Mouse (Mus musculus): ENCODE measurements around the gene Eif3i. TPM values are rescaled to one million over a fixed set of nuclear protein-coding genes. Genes with fewer than 3 reads are reported as not detected.
A peak's percentile ranks its signal among the peaks of the same experiment; 100 is the strongest.

Gene Eif3i
- polyA plus RNA-seq, 1 experiment: 204 TPM

DNA sequence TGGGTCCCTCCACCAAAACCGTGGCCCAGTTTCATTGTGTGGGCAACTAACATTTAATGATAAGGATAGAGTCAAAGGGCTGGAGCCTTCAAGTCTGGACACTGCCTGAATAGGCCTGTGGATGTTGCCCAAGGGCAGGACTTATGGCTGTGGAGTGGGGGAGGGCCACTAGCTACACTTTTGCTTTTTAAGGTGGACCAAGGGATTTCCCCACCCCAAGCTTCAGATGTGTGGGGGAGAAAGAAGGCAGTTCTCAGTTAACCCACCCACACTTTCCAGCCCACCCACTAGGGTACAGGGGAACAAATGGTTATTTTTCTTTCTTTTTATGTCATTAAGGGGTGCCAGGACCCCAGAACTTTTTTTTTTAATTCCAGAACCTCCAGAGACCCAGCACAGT lies 16.1 kb downstream of the Eif3i start:
- Histone ChIP-seq H3K4me3 (ENCODE audit: control insufficient read depth, low read depth, low read length) (no peak overlapping the region), H3K27ac (ENCODE audit: control insufficient read depth, insufficient read depth, low read depth, low read length) (no peak overlapping the region), H3K36me3 (ENCODE audit: control insufficient read depth, insufficient read depth, low read length) (no peaks in the 10 kb centered on the region), H3K4me1 (ENCODE audit: control insufficient read depth, insufficient read depth, low read length) (peaks cover 2% of the 10 kb centered on the region; the same call in 1 of the 2 replicates), H3K27me3 (ENCODE audit: control insufficient read depth, insufficient read depth, low read length) (no peaks in the 10 kb centered on the region)
- no peak for TF ChIP-seq CTCF (IDR thresholded peaks at IDR 0.05; ENCODE audit: control insufficient read depth, insufficient read depth, insufficient replicate concordance, low read depth, low read length)
- TF ChIP-seq POLR2A (IDR thresholded peaks at IDR 0.05; ENCODE audit: control insufficient read depth, low read depth, low read length): no peak

DNA sequence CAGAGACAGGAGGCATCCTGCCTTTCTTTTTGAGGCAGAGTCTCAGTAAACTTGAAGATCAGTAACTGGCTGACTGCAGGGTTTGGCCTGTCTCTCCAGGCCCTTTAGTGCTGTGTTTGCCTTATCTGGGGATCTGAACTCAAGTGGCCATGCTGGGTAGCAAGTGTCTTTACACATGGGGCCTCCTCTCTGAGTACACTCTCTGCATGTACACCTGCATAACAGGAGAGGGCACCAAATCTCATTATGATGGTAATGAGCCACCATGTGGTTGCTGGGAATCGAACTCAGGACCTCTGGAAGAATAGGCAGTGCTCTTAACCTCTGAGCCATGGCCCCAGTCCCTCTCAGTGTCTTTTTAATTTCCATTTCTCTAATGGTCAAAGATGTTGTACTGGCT lies 18.2 kb downstream of the Eif3i start:
- Histone ChIP-seq H3K36me3 (ENCODE audit: control insufficient read depth, insufficient read depth, low read length) (no peaks in the 10 kb centered on the region), H3K27me3 (ENCODE audit: control insufficient read depth, insufficient read depth, low read length) (no peaks in the 10 kb centered on the region), H3K27ac (ENCODE audit: control insufficient read depth, insufficient read depth, low read depth, low read length) (no peak overlapping the region), H3K4me1 (ENCODE audit: control insufficient read depth, insufficient read depth, low read length) (peaks cover 2% of the 10 kb centered on the region; the same call in 1 of the 2 replicates), H3K4me3 (ENCODE audit: control insufficient read depth, low read depth, low read length) (no peak overlapping the region)
- TF ChIP-seq POLR2A (IDR thresholded peaks at IDR 0.05; ENCODE audit: control insufficient read depth, low read depth, low read length) (no peak), CTCF (IDR thresholded peaks at IDR 0.05; ENCODE audit: control insufficient read depth, insufficient read depth, insufficient replicate concordance, low read depth, low read length) (no peak)

DNA sequence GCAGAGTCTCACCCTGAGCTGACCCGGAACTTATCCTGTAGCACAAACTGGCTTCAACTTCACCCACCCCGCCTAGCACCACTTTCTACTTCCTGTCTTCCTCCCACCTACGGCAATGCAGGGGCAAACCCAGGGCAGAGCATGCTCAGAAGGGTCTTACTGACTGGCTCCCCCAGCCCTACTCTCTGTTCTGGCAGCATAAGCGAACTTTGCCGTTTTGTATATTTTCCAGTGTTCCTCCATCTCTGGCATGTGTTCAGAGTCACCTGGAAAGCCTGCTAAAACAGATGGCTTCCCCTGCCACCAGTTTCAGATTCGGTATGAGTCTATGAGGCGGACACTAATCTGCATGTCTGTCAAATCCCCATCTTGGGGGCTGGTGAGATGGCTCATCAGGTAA lies 20.1 kb downstream of the Eif3i start:
- no peaks in the 10 kb centered on the region for H3K36me3 ChIP-seq (ENCODE audit: control insufficient read depth, insufficient read depth, low read length)

GRCm38 (mm10) chr4:129578466-129578865 lies 22.0 kb downstream of the Eif3i start, which contains the start of gene Fam167b:
Fam167b (minus strand) TSS chr4:129578549.
- no peaks in the 10 kb centered on the region for H3K27me3 ChIP-seq (ENCODE audit: control insufficient read depth, insufficient read depth, low read length)
- TF ChIP-seq POLR2A (IDR thresholded peaks at IDR 0.05; ENCODE audit: control insufficient read depth, low read depth, low read length): no peak
- no peak for TF ChIP-seq CTCF (IDR thresholded peaks at IDR 0.05; ENCODE audit: control insufficient read depth, insufficient read depth, insufficient replicate concordance, low read depth, low read length)
- no peak within 1 kb of the TSS for H3K4me3 ChIP-seq (ENCODE audit: control insufficient read depth, low read depth, low read length)
- H3K27ac ChIP-seq (ENCODE audit: control insufficient read depth, insufficient read depth, low read depth, low read length): no peak within 1 kb of the TSS
- H3K36me3 ChIP-seq (ENCODE audit: control insufficient read depth, insufficient read depth, low read length): no peaks in the 10 kb centered on the region
- H3K4me1 ChIP-seq (ENCODE audit: control insufficient read depth, insufficient read depth, low read length): peaks cover 3% of the 10 kb centered on the region

More for the DNA sequence above, 20.1 kb downstream of the Eif3i start:
- Histone ChIP-seq H3K27me3 (ENCODE audit: control insufficient read depth, insufficient read depth, low read length) (no peaks in the 10 kb centered on the region), H3K27ac (ENCODE audit: control insufficient read depth, insufficient read depth, low read depth, low read length) (no peak overlapping the region), H3K4me1 (ENCODE audit: control insufficient read depth, insufficient read depth, low read length) (peaks cover 3% of the 10 kb centered on the region), H3K4me3 (ENCODE audit: control insufficient read depth, low read depth, low read length) (no peak overlapping the region)
- TF ChIP-seq CTCF (IDR thresholded peaks at IDR 0.05; ENCODE audit: control insufficient read depth, insufficient read depth, insufficient replicate concordance, low read depth, low read length) (no peak), POLR2A (IDR thresholded peaks at IDR 0.05; ENCODE audit: control insufficient read depth, low read depth, low read length) (no peak)

DNA sequence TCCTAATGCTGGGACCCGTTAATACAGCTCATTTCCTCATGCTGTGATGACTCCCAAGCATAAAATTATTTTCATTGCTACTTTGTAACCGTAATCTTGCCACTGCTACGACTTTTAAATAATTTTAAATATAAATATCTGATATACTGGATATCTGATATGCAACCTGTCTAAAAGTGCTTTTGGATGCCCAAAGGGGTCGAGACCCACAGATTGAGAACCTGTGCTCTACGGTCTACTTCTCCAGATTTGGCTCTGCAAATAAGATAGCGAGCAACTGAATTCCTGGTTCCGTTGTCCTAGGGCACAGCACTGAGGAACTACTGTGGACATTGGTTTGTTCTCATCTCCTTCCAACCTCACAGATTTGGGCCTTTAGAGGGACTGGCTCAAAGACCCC lies 22.8 kb downstream of the Eif3i start:
- peaks cover 3% of the 10 kb centered on the region for H3K4me1 ChIP-seq (ENCODE audit: control insufficient read depth, insufficient read depth, low read length)
- TF ChIP-seq POLR2A (IDR thresholded peaks at IDR 0.05; ENCODE audit: control insufficient read depth, low read depth, low read length): no peak
- no peak overlapping the region for H3K4me3 ChIP-seq (ENCODE audit: control insufficient read depth, low read depth, low read length)
- H3K36me3 ChIP-seq (ENCODE audit: control insufficient read depth, insufficient read depth, low read length): no peaks in the 10 kb centered on the region
- no peaks in the 10 kb centered on the region for H3K27me3 ChIP-seq (ENCODE audit: control insufficient read depth, insufficient read depth, low read length)
- H3K27ac ChIP-seq (ENCODE audit: control insufficient read depth, insufficient read depth, low read depth, low read length): no peak overlapping the region

GRCm38 (mm10) chr4:129576863-129577491 lies 23.5 kb downstream of the Eif3i start:
- H3K4me3 ChIP-seq (ENCODE audit: control insufficient read depth, low read depth, low read length): no peak overlapping the region; the same call in 1 of the 2 replicates
- H3K27ac ChIP-seq (ENCODE audit: control insufficient read depth, insufficient read depth, low read depth, low read length): no peak overlapping the region
- no peaks in the 10 kb centered on the region for H3K36me3 ChIP-seq (ENCODE audit: control insufficient read depth, insufficient read depth, low read length)
- peaks cover 3% of the 10 kb centered on the region for H3K4me1 ChIP-seq (ENCODE audit: control insufficient read depth, insufficient read depth, low read length)
- no peaks in the 10 kb centered on the region for H3K27me3 ChIP-seq (ENCODE audit: control insufficient read depth, insufficient read depth, low read length)
- peak; percentile 49; the same call in 1 of the 2 replicates for TF ChIP-seq CTCF (IDR thresholded peaks at IDR 0.05; ENCODE audit: control insufficient read depth, insufficient read depth, insufficient replicate concordance, low read depth, low read length)
- no peak for TF ChIP-seq POLR2A (IDR thresholded peaks at IDR 0.05; ENCODE audit: control insufficient read depth, low read depth, low read length)

DNA sequence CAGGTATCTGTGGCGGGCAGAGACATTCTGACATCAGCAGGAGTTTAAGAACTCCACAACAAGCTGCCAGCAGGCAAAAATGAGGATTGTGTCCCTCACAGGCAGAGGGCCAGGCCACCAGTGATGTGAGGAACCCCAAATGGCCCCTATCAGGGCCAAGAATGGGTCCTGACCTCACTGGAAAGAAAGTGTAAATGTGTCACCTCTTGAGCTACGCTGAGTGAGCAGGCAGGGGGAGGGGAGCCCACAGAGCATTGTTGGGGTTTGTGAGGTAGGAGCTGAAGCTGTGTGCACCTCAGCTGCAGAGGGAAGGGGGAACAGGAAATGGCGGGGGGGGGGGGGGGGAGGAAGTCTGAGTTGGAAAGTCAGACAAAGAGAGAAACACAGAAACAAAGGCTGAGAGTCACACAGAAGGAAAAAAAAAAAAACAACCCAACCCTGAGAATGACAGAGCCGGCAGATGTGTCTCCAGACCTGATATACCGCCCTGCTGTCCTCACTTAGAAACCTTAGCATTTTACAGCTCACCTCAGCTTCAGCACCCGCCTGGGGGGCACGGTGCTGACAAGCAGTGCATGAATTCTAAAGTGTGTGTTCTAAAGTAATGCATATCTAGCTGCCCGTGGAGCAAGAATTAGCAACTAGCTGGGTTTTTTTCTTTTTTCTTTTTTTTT lies 25.1 kb downstream of the Eif3i start:
- TF ChIP-seq CTCF (IDR thresholded peaks at IDR 0.05; ENCODE audit: control insufficient read depth, insufficient read depth, insufficient replicate concordance, low read depth, low read length) (no peak), POLR2A (IDR thresholded peaks at IDR 0.05; ENCODE audit: control insufficient read depth, low read depth, low read length) (no peak)
- no peak overlapping the region for H3K27ac ChIP-seq (ENCODE audit: control insufficient read depth, insufficient read depth, low read depth, low read length)
- no peak overlapping the region for H3K4me3 ChIP-seq (ENCODE audit: control insufficient read depth, low read depth, low read length)

More for the DNA sequence above, 25.1 kb downstream of the Eif3i start:
- no peaks in the 10 kb centered on the region for H3K36me3 ChIP-seq (ENCODE audit: control insufficient read depth, insufficient read depth, low read length)
- H3K27me3 ChIP-seq (ENCODE audit: control insufficient read depth, insufficient read depth, low read length): no peaks in the 10 kb centered on the region
- H3K4me1 ChIP-seq (ENCODE audit: control insufficient read depth, insufficient read depth, low read length): peaks cover 3% of the 10 kb centered on the region

Data from testis, adult 2 months (tissue).